ENCODE assay signal across 9 mouse cellular contexts in genomic region chr1:58303726-58304125, GRCm38 (mm10). TPM values are rescaled to one million over a fixed set of nuclear protein-coding genes. Genes with fewer than 3 reads are reported as not detected.
DNase-seq lines count a peak whose midpoint lies in the region; ATAC-seq and TF ChIP-seq lines count a peak whose summit lies in the region.
"Had no signal": no experiment of that assay in that cellular context is flagged by ENCODE, and none has a peak within 500 bp of the region (broad histone marks: within the 10 kb centered on the region; RNA-seq: fewer than 3 reads in every experiment).

No protein-coding gene starts in this region.

- H3K9ac ChIP-seq in intestine, postnatal 0 days (ENCODE audit: low read depth, low read length): 0 out of 2 replicates have a peak overlapping the region, but pooled peaks have one; percentile 7

- H3K9me3 ChIP-seq in intestine, postnatal 0 days (ENCODE audit: control insufficient read depth): no peaks in the 10 kb centered on the region

- no peak overlapping the region; the same call in 1 of the 2 replicates for H3K4me2 ChIP-seq in intestine, postnatal 0 days (replicated peaks; ENCODE audit: low read depth)

- H3K4me1 ChIP-seq in intestine, postnatal 0 days (replicated peaks; ENCODE audit: control insufficient read depth, insufficient read depth, low read length): peaks cover 10% of the 10 kb centered on the region; the same call in 1 of the 2 replicates

- H3K36me3 ChIP-seq in intestine, postnatal 0 days (ENCODE audit: control insufficient read depth, insufficient read depth): no peaks in the 10 kb centered on the region

- intact Hi-C loops in gastrocnemius, postnatal 14 days (cut with DNase I; ENCODE audit: low total_unique reads): no loop called here
- intact Hi-C loops in gastrocnemius, postnatal 36 days (cut with DNase I): no loop called here

- no peak overlapping the region for H3K4me3 ChIP-seq in intestine, postnatal 0 days (ENCODE audit: low read depth, low read length)
- no peak overlapping the region for H3K4me3 ChIP-seq in layer of hippocampus, adult 2 months

- H3K27me3 ChIP-seq in intestine, postnatal 0 days (replicated peaks; ENCODE audit: control insufficient read depth, insufficient read depth, low read length): no peaks in the 10 kb centered on the region

- 59% methylated on average over 4 of the region's 4 CpGs for WGBS in intestine, postnatal 0 days

- ATAC-seq in intestine, postnatal 0 days: no peak

- TF ChIP-seq CTCF in intestine, postnatal 0 days (IDR thresholded peaks at IDR 0.05; ENCODE audit: low read depth): no peak
- TF ChIP-seq CTCF in layer of hippocampus, adult 2 months (conservative IDR thresholded peaks at IDR 0.05): no peak

- peak overlapping the region; percentile 70 for H3K27ac ChIP-seq in intestine, postnatal 0 days (ENCODE audit: low read depth, low read length)
- H3K27ac ChIP-seq in layer of hippocampus, adult 2 months: no peak overlapping the region

- DNase-seq in gastrocnemius, postnatal 14 days: peak; percentile 32
- no peak for DNase-seq in gastrocnemius, postnatal 36 days
- DNase-seq in T-cell, adult 2 months (ENCODE audit: low spot score): peak; percentile 74
- peak; percentile 69 to 71 for DNase-seq in spleen, postnatal 36 days (ENCODE audit: low spot score in 2 of 2)
- no peak for DNase-seq in Muller cell, postnatal 12 days (ENCODE audit: inconsistent ontology term)
- no peak for DNase-seq in layer of hippocampus, adult 2 months (ENCODE audit: low spot score in 2 of 2)
- no peak for DNase-seq in layer of hippocampus, postnatal 10 days (ENCODE audit: low spot score in 2 of 2)
- DNase-seq: gastrocnemius, postnatal 10 days had no signal

RNA-seq across cellular contexts. Expression of gene Aox2, which starts 25.6 kb away (rescaled TPM):
- under 1 TPM; 0.08 to 0.13 TPM for total RNA-seq in gastrocnemius, postnatal 14 days (2021)
- under 1 TPM in 1 of 2 experiments, not detected in 1; 0.13 TPM for total RNA-seq in gastrocnemius, postnatal 36 days (2021)
- polyA plus RNA-seq in intestine, postnatal 0 days (2015; fragmentation: Nextera tagmentation; extraction: Ambion mirVana): 0.07 and 0.10 TPM in 2 replicates
- not detected for total RNA-seq in layer of hippocampus, adult 2 months (2021)
- under 1 TPM; 0.04 to 0.09 TPM for total RNA-seq in layer of hippocampus, postnatal 10 days (2021)

Comparison
In these comparisons a context has a peak if more than half of its experiments do, and no peak if none do; other contexts are left out.
1. DNase-seq: peak in gastrocnemius, postnatal 14 days (single experiment), T-cell, adult 2 months (single experiment) and spleen, postnatal 36 days (2 of 2); none in gastrocnemius, postnatal 36 days (0 of 2), Muller cell, postnatal 12 days (single experiment), layer of hippocampus, adult 2 months (0 of 2) and layer of hippocampus, postnatal 10 days (0 of 2).